Mouse (Mus musculus): Measurements from ENCODE around the gene Rara.

- TF ChIP-seq CTCF (conservative IDR thresholded peaks at IDR 0.05; ENCODE audit: low read length), result no peak
- TF ChIP-seq NANOG (IDR thresholded peaks at IDR 0.05; ENCODE audit: borderline replicate concordance, low read length), result no peak
Observed at GRCm38 (mm10) chr11:98968079-98968478, 40.5 kb downstream of the Rara start.

Measured in E14TG2a.4 (cell line).